Mouse (Mus musculus): ENCODE measurements around the gene Nxn. TPM values are rescaled to one million over a fixed set of nuclear protein-coding genes. Genes with fewer than 3 reads are reported as not detected.

Gene Nxn
- 2.0 TPM for polyA plus RNA-seq (2017; shearing (Covaris generic))

GRCm38 (mm10) chr11:76398798-76399586 lies at the start of gene Nxn:
Nxn (minus strand) TSS chr11:76399140.

DNA sequence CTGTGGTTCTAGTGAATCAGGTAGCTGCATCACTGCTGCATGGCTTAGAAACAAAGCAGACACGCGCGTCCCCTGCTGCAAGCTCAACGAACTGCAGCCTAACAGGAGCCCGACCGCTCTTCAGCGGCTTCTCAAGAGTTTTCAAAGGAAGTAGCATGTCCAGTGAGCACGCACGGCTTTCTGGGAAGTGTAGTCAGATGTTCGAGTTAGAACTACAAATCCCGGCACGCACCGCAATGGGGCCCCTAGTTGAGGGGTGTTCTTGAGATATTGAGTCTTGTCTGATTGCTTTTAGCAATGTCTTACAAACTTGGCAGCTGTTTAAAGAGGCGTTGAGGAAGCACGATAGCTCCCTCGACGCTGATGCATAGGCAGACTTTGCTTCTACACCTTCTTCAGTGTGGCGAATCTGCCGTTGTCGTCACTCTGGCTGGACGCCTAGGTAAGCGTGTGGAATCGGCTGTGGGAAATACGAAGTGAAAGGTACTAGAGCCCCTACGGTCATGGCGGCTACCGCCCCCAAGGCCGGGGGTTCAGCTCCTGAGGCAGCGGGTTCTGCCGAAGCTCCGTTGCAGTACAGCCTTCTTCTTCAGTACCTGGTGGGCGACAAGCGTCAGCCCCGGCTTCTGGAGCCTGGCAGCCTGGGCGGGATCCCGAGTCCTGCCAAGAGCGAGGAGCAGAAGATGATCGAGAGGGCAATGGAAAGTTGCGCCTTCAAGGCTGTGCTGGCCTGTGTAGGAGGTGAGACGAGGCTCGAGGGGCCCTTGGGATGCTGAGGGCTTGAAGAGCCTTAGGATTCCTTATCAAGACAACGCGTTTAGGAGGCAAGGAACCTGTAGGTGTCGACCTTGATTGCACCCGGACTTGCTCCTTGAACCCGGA lies 8.0 kb upstream of the Nxn start, which contains the start of gene Timm22:
Timm22 (plus strand) TSS at position 251 of the 882 bp plus-strand sequence.

DNA sequence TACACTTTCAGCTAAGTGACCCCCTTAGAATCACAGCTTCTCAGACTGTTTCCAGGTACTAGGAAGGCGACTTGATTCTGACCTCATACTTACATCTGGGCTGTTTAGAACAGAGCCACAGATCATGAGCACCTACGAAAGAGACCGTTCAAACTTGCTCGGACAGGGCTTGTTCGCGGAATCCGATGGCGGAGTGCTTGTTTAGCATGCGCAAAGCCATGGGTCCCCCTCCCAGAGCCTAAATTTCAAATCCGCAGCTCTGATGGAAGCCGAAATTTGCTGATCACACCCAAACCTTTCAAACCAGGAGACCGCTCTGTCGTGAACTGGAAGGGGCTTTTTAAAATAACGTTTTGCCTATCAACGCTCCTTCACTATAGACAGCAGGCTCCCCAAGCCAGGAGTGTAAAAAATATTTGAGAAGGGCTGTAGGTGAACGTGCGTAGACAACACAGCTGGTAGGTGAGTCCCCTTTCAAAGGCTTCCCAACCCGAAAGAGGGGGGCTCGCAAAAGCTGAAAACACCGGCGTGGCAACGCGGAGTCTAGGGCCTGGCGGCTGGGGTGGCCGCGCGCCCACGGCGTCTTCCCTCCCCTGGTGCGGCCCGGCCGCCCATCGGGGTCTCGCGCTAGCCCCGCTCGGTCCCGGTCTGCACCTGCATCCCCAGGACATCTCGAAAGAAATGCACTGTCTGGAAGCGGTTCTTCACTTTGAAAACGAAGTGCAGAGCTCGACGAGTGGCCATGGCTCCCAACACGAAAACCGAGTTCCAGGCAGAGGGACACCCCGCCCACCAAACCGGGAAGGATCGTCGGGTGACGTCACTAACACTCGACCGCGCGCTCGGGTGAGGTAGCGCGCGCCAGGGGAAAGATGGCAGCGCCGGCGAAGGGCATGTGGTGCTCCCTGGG lies 155.8 kb downstream of the Nxn start, which contains the start of the genes Mrm3 and Glod4:
Mrm3 (plus strand) TSS at position 815 of the 910 bp plus-strand sequence.
Glod4 (minus strand) TSS at position 825 of the 910 bp plus-strand sequence.

GRCm38 (mm10) chr11:76217390-76217800 lies 181.5 kb downstream of the Nxn start, which contains the start of the genes Dbil5 and Gemin4:
Dbil5 (plus strand) TSS chr11:76217608.
Gemin4 (minus strand) TSS chr11:76217664.

Other genes with a start within 250 kb of the Nxn start
- gene Vps53, start 219.5 kb downstream of the Nxn start, polyA plus RNA-seq (2017; shearing (Covaris generic)) = 60.2 TPM
- 3.8 TPM for gene Fam57a, start 219.5 kb downstream of the Nxn start, polyA plus RNA-seq (2017; shearing (Covaris generic))
- gene Dbil5, start 181.5 kb downstream of the Nxn start, polyA plus RNA-seq (2017; shearing (Covaris generic)) = 0.43 TPM
- 26.8 TPM for gene Gemin4, start 181.5 kb downstream of the Nxn start, polyA plus RNA-seq (2017; shearing (Covaris generic))
- 19.3 TPM for gene Mrm3, start 155.4 kb downstream of the Nxn start, polyA plus RNA-seq (2017; shearing (Covaris generic))
- 70.3 TPM for gene Glod4, start 155.4 kb downstream of the Nxn start, polyA plus RNA-seq (2017; shearing (Covaris generic))
- 48.7 TPM for gene Timm22, start 7.8 kb upstream of the Nxn start, polyA plus RNA-seq (2017; shearing (Covaris generic))
- gene Abr, start 223.2 kb upstream of the Nxn start, polyA plus RNA-seq (2017; shearing (Covaris generic)) = 51.1 TPM